Mouse (Mus musculus) ZHBTc4 (cell line): ENCODE data around the gene Prim2.
"Not testable (repeated sequence)": the region's sequence is repeated elsewhere in the genome, so short reads cannot be mapped to it uniquely, and the experiment has no call there.

ENCODE experiments used
- DNase-seq: peaks from one replicate; pipeline ENCODE4 v3.0.0-alpha.2; 2011; ENCODE audit warnings: low read depth, low spot score

Prim2 gene

GRCm38 (mm10) chr1:33650875-33651274 is 18.7 kb downstream of the Prim2 start:
- DNase-seq, result peak; percentile 23

- DNase-seq, result no peak
Measured at GRCm38 (mm10) chr1:33649534-33650108, 20.0 kb downstream of the Prim2 start.

- DNase-seq, result no peak
Measured at GRCm38 (mm10) chr1:33649021-33649420, 20.6 kb downstream of the Prim2 start.

DNA sequence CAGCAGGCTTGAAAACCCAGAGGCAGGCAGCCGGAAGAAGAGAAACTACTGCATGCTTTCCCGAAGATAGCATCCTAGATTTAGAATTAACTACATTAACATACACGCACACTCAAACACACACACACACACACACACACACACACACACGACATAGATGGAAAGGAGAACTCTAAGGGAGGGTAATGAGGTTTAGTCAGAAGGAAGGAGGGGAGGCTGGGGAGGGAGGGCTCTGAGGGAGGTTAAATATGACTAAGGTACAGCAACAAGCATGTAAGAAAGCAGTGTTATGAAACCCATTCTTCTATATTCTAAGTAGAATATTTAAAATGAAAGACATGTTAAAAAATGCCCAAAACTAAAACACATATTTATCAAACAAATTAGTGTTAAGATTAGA is 21.9 kb downstream of the Prim2 start:
- no peak for DNase-seq

- DNase-seq, result no peak
Measured at GRCm38 (mm10) chr1:33647173-33647572, 22.4 kb downstream of the Prim2 start.

GRCm38 (mm10) chr1:33645689-33646088 is 23.9 kb downstream of the Prim2 start:
- DNase-seq, result no peak

GRCm38 (mm10) chr1:33641139-33641538 is 28.5 kb downstream of the Prim2 start:
- no peak for DNase-seq

DNA sequence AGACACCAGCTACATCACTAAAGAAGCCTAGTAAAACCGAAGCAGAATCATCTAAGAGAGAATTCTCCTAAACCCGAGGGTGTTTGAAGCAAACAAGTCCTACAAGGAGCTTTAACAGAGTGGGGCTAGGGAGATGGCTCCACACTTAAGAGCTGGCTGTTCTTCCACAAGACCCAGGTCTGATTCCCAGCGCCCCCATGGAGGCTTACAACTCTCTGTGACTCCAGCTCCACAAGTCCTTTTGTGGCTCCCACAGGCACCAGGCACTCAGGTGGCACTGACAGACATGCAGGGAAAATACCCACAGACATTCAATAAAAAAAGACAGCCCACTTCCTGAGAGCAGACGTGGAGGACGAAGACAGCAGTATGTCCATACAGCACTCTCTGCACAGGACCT is 29.5 kb downstream of the Prim2 start:
- DNase-seq, result no peak

- DNase-seq, result no peak
Measured at GRCm38 (mm10) chr1:33639234-33639633, 30.4 kb downstream of the Prim2 start.

GRCm38 (mm10) chr1:33637827-33638226 is 31.8 kb downstream of the Prim2 start:
- peak; percentile 91 for DNase-seq

DNA sequence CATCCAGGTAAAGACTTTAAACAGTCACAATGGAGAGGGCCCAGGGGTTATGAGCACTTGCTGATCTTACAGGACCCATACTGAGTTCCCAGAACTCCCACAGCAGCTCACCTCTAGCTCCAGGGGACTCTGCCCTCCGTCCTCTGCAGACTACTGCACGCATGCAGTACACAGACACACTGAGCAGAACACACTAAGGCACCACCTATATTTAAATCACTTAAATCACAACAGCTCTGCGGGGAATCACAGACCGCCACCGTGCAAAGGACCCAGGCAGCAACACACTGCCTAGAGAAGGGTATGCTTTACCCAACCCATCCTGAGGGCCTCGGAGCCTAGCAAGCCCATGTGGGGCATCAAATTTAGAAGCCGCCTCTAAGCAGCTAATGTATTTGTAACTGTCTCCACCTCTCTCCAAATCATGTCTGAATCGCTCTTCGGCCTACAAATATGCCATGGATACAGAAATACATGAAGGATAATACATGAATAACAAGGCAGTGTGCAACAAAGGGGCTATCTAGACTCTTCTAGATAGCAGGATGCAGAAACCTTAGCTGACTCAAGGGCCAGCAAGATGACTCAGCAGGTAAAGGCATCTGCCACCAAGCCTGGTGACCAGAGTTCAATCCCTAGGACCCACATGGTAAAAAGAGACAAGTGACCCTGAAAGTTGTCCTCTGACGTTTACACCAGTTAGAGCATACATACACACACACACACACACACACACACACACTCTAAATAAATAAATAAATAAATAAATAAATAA is 33.0 kb downstream of the Prim2 start:
- DNase-seq, result peak; percentile 72

DNA sequence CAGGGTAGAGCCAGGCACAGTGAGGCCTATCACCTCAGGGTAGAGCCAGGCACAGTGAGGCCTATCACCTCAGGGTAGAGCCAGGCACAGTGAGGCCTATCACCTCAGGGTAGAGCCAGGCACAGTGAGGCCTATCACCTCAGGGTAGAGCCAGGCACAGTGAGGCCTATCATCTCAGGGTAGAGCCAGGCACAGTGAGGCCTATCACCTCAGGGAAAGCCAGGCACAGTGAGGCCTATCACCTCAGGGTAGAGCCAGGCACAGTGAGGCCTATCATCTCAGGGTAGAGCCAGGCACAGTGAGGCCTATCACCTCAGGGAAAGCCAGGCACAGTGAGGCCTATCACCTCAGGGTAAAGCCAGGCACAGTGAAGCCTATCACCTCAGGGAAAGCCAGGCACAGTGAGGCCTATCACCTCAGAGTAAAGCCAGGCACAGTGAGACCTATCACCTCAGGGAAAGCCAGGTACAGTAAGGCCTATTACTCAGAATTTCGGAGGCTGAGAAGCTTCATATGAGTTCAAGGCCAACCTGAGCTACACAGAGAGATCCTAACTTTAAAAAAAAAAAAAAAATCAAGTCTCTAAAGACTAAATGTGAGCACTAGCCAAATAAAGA is 38.5 kb downstream of the Prim2 start:
- not testable (repeated sequence) for DNase-seq

GRCm38 (mm10) chr1:33627803-33628202 is 41.8 kb downstream of the Prim2 start:
- no peak for DNase-seq

DNA sequence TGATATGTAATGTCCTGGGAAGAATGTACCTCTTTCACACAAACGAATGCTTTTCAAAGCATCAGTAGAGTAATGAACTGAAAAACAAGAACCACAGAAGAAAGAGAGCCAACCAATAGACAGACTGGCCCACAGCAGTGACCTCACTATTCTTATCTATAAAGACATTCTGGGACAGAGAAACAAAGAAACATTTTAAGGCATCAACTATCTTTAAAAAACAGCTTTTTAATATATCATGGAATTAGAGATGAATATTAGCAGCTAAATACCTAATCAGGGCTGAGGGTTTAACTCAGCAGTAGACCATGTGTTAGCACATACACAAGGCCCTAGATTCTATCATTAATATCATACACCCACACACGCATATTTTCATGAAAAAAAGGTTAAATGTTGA is 42.5 kb downstream of the Prim2 start:
- DNase-seq, result no peak

GRCm38 (mm10) chr1:33624900-33625299 is 44.7 kb downstream of the Prim2 start:
- no peak for DNase-seq

DNA sequence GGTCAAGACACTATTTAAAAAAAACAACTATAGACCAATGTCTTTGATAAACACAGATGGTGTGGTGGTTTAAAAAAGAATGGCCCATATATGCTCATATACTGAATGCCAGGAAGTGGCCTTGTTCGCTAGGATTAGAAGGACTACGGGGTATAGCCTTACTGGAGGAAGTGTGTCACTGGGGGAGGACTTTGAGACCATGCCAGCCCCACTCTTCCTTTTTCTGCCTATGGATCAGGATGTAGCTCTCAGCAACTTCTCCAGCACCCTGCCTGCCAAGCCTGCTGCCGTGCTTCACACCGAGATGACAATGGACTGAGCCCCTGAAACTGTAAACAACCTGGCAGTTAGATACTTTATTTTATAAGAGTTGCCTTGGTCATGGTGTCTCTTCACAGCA is 45.2 kb downstream of the Prim2 start:
- DNase-seq, result no peak

GRCm38 (mm10) chr1:33621791-33622190 is 47.8 kb downstream of the Prim2 start:
- DNase-seq, result peak; percentile 88

DNA sequence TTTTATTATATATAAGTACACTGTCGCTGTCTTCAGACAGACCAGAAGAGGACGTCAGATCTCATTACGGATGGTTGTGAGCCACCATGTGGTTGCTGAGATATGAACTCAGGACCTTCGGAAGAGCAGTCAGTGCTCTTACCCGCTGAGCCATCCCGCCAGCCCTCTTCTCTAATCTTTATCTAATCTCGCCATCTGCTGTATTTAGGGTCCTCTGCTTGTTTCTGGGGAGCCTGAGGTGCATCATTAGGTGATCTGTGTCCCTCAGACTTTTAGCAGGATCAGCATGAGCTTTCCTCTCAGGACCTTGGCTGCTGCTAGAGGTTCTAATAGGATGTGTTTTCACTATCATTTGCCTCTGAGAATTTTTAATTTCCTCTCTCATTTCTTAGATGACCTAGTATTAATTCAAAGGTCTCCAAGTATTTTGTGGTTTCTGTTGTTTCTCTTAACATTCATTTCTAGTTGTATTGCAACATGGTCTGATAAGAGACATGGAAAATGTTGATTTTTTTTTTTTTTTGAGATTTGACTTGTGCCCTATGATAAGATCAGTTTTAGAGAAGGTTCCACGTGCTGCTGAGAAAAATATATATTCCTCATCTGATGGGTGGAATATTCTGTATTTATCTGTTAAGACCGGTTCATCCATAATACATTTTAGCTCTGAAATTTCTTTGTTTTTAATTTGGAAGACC is 49.4 kb downstream of the Prim2 start:
- DNase-seq, result no peak

- not testable (repeated sequence) for DNase-seq
Measured at GRCm38 (mm10) chr1:33616642-33617041, 53.0 kb downstream of the Prim2 start.

DNA sequence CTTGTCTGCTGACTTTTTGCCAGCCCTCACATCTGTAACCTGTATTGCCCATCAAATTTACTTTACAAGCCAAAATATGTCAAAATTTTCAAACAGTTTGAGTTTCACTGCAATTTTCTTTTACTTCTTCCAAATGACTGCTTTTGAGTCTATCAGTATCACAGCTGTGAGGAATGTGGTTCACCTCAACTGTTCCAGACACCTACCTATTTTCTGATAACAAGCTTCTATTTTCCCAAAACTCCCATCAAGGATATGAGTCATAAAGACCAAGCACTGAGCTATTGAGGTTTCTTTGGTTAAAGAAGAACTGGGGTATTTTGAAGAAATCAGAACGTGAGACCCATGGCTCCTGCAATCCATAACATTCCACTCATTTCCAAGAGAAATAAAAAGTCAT is 57.5 kb downstream of the Prim2 start:
- DNase-seq, result no peak

GRCm38 (mm10) chr1:33610026-33610721 is 59.4 kb downstream of the Prim2 start:
- DNase-seq, result no peak

DNA sequence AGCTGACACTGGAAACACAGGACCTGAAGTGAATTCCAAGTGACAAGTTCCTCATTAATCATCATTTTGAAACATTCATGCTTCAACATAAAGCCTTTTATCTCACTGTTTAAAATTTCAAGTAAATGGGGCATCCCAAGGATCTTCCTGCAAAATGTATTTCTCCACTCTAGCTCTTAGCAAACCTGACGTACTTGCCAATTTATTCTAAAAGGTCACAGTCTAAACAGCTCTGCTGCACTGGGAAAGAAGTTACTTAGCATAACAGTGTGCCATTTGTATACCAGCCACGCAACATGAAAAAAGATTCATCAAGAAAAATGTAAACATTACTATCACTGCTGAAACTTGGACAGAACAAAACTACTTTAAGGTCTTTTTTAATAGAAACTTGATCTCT is 61.5 kb downstream of the Prim2 start:
- no peak for DNase-seq
